Mouse (Mus musculus) heart, postnatal 0 days (tissue): Measurements from ENCODE around the gene Tgds.

Experiments
- CTCF ChIP-seq: IDR thresholded peaks from 2 replicates; pipeline ENCODE4 v1.5.1; 2016; ENCODE audit warnings: antibody characterized with exemption, control low read depth, low read depth
- EP300 ChIP-seq: IDR thresholded peaks from 2 replicates; pipeline ENCODE4 v1.6.1; 2016; ENCODE audit warnings: antibody characterized with exemption, low read depth

GRCm38 (mm10) chr14:118142283-118142682 is 9.7 kb upstream of the Tgds start:
- TF ChIP-seq CTCF = no peak
- no peak for TF ChIP-seq EP300
